Mouse (Mus musculus): ENCODE measurements around the gene Nrk.

DNA sequence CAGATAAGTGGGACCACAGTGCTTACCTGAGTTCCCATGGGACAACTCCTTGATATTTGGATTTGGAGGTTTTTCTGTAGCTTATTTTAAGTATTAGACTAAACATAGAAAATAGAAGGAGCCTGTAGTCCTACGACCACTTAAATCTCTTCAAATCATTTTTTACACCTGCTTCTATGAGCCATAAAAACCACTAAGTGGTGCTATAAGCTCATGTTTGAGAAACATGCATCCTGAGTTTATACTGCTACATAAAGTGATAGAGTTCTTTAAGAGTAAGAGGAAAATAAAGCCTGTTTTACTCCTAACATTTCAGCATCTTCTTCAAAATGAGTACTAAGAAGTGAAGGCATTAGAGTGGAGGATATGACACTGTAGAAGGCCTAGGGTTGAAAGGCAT is 102.3 kb downstream of the Nrk start:
- TF ChIP-seq CTCF (IDR thresholded peaks at IDR 0.05; ENCODE audit: low read depth, low read length) = no peak
- TF ChIP-seq POLR2A (IDR thresholded peaks at IDR 0.05; ENCODE audit: borderline replicate concordance, low read depth, low read length) = no peak

Data from bone marrow macrophage, adult 2 months (primary cell).